Mouse (Mus musculus) hindbrain, postnatal 0 days (tissue): ENCODE results near the gene Lamb1. TPM values are rescaled to one million over a fixed set of nuclear protein-coding genes. Genes with fewer than 3 reads are reported as not detected.
A peak's percentile ranks its signal among the peaks of the same experiment; 100 is the strongest.

Experiments used
- ATAC-seq: fragments of 200-750 bp; cut with Nextera tagmentation; 2 replicates; pipeline ENCODE4 v1.8.0; 2017; ENCODE audit warnings: mild to moderate bottlenecking, moderate TSS enrichment, moderate library complexity
- DNase-seq: peaks from one replicate; pipeline ENCODE4 v3.0.0-alpha.2; 2015; ENCODE audit warnings: low spot score
- H3K27ac ChIP-seq: fragments of 300-500 bp; sonication (generic); 2 replicates; pipeline ENCODE4 v1.5.1; 2014; ENCODE audit warnings: mild to moderate bottlenecking
- H3K27me3 ChIP-seq: fragments of 300-500 bp; sonication (generic); 2 replicates; pipeline ENCODE4 v1.6.1; 2014; ENCODE audit warnings: low read length, mixed read lengths; ENCODE audit not compliant: insufficient read depth
- H3K36me3 ChIP-seq: fragments of 300-500 bp; sonication (generic); 2 replicates; pipeline ENCODE4 v1.6.1; 2014; ENCODE audit warnings: low read length, mixed read lengths; ENCODE audit not compliant: insufficient read depth
- H3K4me1 ChIP-seq: fragments of 300-500 bp; sonication (generic); 2 replicates; pipeline ENCODE4 v1.6.1; 2014; ENCODE audit warnings: antibody characterized with exemption, low read length, mixed read lengths; ENCODE audit not compliant: insufficient read depth
- H3K4me2 ChIP-seq: fragments of 300-500 bp; sonication (generic); 2 replicates; pipeline ENCODE4 v1.6.1; 2014; ENCODE audit warnings: low read depth, mild to moderate bottlenecking, low read length, moderate library complexity, mixed read lengths
- H3K4me3 ChIP-seq: fragments of 300-500 bp; sonication (generic); 2 replicates; pipeline ENCODE4 v1.5.1; 2014; ENCODE audit warnings: low read length
- H3K9ac ChIP-seq: fragments of 300-500 bp; sonication (generic); replicated peaks from 2 replicates; pipeline ENCODE4 v1.6.1; 2014; ENCODE audit warnings: mild to moderate bottlenecking, low read length, moderate library complexity, mixed read lengths
- H3K9me3 ChIP-seq: fragments of 300-500 bp; sonication (generic); 2 replicates; pipeline ENCODE4 v1.6.1; 2016; ENCODE audit warnings: low read length, mixed read lengths
- CTCF ChIP-seq: IDR thresholded peaks from 2 replicates; pipeline ENCODE4 v1.5.1; 2016; ENCODE audit warnings: antibody characterized with exemption, control low read depth, low read depth
- WGBS: fragments of 180-500 bp; shearing (Covaris S2); extraction: QIAGEN DNeasy Blood & Tissue Kit; methylation state at CpG from one replicate; pipeline ENCODE4 v1.1.7; 2014; 5-methylcytosine and 5-hydroxymethylcytosine counted together
- polyA plus RNA-seq: library from polyadenylated mRNA; unstranded; fragments of >200 nt; fragmentation: Nextera tagmentation; extraction: Ambion mirVana; gene quantifications from 2 replicates; pipeline ENCODE4 v1.2.1, GENCODE M21; 2015
- total RNA-seq: library from RNA; depleted of rRNA; stranded (reverse); fragments of >200 nt; gene quantifications from 2 replicates; pipeline ENCODE4 v1.2.3, GENCODE M21; 2014

Gene Lamb1
- total and polyA plus RNA-seq, 2 experiments from 2014 or later = 12.1 to 30.9 TPM

DNA sequence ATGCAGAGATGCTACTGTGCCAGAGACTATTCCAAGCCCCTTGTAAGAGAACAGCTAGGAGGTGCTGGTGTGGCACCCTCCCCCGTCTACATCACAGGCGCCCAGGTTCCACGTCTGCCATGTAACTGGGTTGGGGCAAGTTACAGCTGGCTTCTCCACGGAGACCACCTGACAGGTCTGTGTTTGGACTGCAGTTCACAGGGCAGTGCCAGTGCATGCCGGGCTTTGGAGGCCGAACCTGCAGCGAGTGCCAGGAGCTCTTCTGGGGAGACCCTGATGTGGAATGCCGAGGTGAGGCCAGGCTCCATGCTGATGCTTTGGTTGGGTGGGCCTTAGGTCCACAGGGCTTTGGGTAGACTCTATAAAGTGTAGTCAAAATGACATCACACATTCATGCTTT, 42.7 kb downstream of the Lamb1 start:
- no peak for DNase-seq
- Histone ChIP-seq H3K27ac (no peak overlapping the region), H3K4me3 (no peak overlapping the region), H3K4me2 (no peak overlapping the region), H3K9ac (no peak overlapping the region), H3K27me3 (no peaks in the 10 kb centered on the region), H3K36me3 (no peaks in the 10 kb centered on the region), H3K4me1 (peaks cover 3% of the 10 kb centered on the region; the same call in 1 of the 2 replicates), H3K9me3 (no peaks in the 10 kb centered on the region)
- 86% methylated on average over 8 of the region's 8 CpGs for WGBS
- no peak for TF ChIP-seq CTCF
- ATAC-seq = no peak

DNA sequence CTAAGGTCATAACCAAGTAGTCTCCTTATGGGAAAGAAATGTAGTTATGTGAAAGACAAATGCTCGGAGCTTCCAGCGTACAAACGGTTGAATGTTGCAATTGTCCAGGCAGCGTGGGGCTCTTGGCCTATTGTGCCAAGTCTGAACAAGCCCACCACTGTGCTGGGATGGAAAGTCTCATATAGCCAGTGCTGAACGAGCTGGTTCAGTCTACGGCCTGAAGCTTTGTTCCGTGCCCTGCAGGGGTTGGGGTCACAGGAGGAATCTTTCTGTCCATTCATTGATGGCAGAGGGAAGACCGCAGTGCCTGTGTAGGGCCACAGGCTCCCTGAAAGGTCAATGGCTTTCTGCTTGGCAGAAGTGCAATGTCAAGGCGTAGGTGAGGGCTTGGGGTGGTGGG, 45.7 kb downstream of the Lamb1 start:
- Histone ChIP-seq H3K9me3 (no peaks in the 10 kb centered on the region), H3K4me2 (no peak overlapping the region), H3K4me1 (peaks cover 3% of the 10 kb centered on the region; the same call in 1 of the 2 replicates), H3K27me3 (no peaks in the 10 kb centered on the region), H3K27ac (no peak overlapping the region), H3K36me3 (no peaks in the 10 kb centered on the region), H3K9ac (no peak overlapping the region), H3K4me3 (no peak overlapping the region)
- TF ChIP-seq CTCF = no peak
- DNase-seq = peak; percentile 13
- no peak for ATAC-seq
- WGBS = 20% methylated on average over 9 of the region's 9 CpGs

DNA sequence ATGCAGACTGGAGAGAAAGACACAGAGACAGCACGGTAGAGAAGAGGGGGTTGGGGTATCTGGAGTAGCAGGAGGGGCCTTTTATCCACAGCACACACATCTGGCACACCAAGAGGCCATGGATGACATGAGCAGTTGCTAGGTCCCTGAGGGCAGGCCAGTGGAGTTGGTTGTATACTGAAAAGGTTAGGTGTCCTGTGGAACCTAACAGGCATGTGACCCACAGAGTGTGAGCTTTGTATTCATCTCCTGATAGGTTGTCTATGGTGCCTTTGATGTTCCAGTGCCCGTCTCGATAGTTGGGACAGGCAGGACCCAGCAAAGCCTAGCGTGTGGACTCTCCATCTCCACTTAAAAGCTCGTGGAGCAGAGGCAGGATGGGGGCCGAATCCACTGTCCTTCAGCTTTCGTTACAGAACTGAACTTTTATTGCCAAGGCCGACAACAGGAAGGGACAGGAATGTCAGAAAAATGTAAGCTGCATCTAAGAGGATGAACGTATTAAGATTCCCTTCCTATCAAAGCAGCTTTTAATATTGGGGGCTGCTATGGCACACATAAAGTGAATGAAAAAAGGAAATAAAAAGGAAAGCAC, 46.7 kb downstream of the Lamb1 start:
- H3K4me1 ChIP-seq = peaks cover 3% of the 10 kb centered on the region; the same call in 1 of the 2 replicates
- no peaks in the 10 kb centered on the region for H3K27me3 ChIP-seq
- H3K9me3 ChIP-seq = no peaks in the 10 kb centered on the region
- TF ChIP-seq CTCF = no peak
- no peak for ATAC-seq
- no peak overlapping the region for H3K27ac ChIP-seq
- H3K36me3 ChIP-seq = no peaks in the 10 kb centered on the region
- no peak overlapping the region for H3K9ac ChIP-seq
- 74% methylated on average over 9 of the region's 9 CpGs for WGBS
- H3K4me3 ChIP-seq = no peak overlapping the region
- DNase-seq = no peak
- H3K4me2 ChIP-seq = no peak overlapping the region

DNA sequence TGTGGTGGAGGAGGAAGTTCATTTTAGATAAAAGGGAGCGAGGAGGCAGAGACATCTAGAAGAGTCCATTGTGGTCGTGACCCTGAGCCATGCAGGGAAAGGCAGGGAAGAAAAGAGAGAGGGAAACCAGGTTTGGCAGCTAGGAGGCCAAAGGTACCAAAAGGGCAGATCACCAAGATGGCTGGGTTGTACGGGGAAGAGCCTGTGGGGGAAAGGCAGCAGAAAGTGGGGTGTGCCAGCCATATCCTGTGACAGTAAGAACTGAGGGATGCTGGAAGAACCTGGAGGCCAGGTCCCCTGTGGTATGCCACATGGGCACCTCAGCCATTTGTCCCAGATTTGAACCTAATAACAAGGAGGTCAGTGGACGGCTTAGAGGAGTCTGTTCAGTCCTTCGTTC, 47.2 kb downstream of the Lamb1 start:
- Histone ChIP-seq H3K9me3 (no peaks in the 10 kb centered on the region), H3K4me1 (peaks cover 3% of the 10 kb centered on the region; the same call in 1 of the 2 replicates), H3K9ac (no peak overlapping the region), H3K4me2 (no peak overlapping the region), H3K27ac (no peak overlapping the region), H3K36me3 (no peaks in the 10 kb centered on the region), H3K4me3 (no peak overlapping the region), H3K27me3 (no peaks in the 10 kb centered on the region)
- DNase-seq (no peak), ATAC-seq (no peak)
- WGBS = 81% methylated on average over 5 of the region's 5 CpGs
- no peak for TF ChIP-seq CTCF

DNA sequence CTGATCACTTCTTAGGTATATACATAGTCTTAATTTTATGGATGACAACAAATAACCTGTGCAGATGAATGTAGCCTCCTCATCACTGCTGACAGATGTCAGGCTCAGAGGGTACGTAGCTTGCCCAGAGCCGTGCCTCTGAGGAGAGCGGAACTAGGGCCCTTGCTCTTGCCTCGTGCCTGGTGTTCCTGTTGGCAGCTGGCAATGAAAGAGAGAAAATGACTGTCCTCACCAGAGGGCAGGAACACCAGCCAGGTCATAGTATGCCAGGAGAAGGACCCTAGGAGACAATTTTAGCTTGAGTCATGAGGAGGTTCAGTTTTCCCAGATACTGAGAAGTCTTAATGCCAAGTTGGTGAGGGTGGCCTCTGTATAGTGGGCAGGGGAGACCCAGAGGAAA, 48.1 kb downstream of the Lamb1 start:
- Histone ChIP-seq H3K9me3 (no peaks in the 10 kb centered on the region), H3K4me2 (no peak overlapping the region), H3K27me3 (no peaks in the 10 kb centered on the region), H3K36me3 (no peaks in the 10 kb centered on the region), H3K4me1 (peaks cover 3% of the 10 kb centered on the region; the same call in 1 of the 2 replicates), H3K27ac (no peak overlapping the region), H3K4me3 (no peak overlapping the region), H3K9ac (no peak overlapping the region)
- no peak for TF ChIP-seq CTCF
- no peak for ATAC-seq
- DNase-seq = no peak
- WGBS = 87% methylated on average over 4 of the region's 4 CpGs

DNA sequence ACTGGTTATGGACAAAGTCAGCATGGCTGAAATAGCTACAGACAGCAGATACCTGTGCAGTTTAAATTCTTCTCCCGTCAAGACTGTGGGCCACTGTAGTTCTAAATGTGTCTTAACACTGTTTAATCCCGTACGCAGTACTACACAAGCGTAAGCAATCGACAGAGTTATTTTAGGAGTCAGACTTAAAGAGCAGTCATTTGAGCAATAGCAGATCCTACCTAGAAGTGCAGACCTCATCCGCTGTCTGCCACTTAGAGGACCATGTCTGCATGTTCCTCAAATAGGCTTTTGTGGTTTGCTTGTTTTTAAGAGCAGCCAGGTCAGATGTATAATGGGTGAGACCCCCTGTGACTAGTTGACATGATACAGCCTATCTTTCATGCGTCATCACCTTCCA, 49.3 kb downstream of the Lamb1 start:
- Histone ChIP-seq H3K4me1 (peaks cover 3% of the 10 kb centered on the region; the same call in 1 of the 2 replicates), H3K36me3 (no peaks in the 10 kb centered on the region), H3K9me3 (no peaks in the 10 kb centered on the region), H3K27me3 (no peaks in the 10 kb centered on the region), H3K4me3 (no peak overlapping the region), H3K9ac (no peak overlapping the region), H3K27ac (no peak overlapping the region), H3K4me2 (no peak overlapping the region)
- no peak for ATAC-seq
- 97% methylated on average over 7 of the region's 7 CpGs for WGBS
- no peak for DNase-seq
- no peak for TF ChIP-seq CTCF

DNA sequence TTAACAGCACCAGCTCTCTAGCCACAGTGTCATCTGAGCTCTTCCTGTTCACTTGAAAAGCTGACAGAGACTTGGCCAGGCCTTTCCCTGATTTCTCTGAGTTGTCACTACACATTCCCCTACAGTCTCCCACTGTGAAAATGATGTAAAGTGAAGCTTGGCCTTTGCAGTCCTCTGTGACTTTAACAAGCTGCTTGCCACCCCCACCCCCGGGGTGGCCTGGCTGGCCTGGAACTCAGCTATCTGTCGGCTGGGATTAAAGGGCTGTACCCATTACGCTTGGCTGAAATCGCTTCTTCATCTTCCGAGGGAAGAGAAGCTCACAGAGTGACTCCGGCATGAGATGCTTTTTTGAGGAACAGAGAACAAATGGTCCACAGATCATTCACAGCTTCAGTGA, 50.9 kb downstream of the Lamb1 start:
- no peaks in the 10 kb centered on the region for H3K4me1 ChIP-seq
- TF ChIP-seq CTCF = no peak
- no peaks in the 10 kb centered on the region for H3K36me3 ChIP-seq
- no peak overlapping the region for H3K9ac ChIP-seq
- DNase-seq (no peak), ATAC-seq (no peak)
- H3K27ac ChIP-seq = no peak overlapping the region
- no peak overlapping the region for H3K4me3 ChIP-seq
- no peaks in the 10 kb centered on the region for H3K27me3 ChIP-seq
- H3K4me2 ChIP-seq = no peak overlapping the region
- H3K9me3 ChIP-seq = no peaks in the 10 kb centered on the region
- WGBS = 50% methylated on average over 6 of the region's 6 CpGs
